Mouse (Mus musculus) stomach, embryonic 14.5 days (tissue): ENCODE measurements around the gene Slc48a1. TPM values are rescaled to one million over a fixed set of nuclear protein-coding genes. Genes with fewer than 3 reads are reported as not detected.

Experiments used
- ATAC-seq: fragments of 200-750 bp; cut with Nextera tagmentation; 2 replicates; pipeline ENCODE4 v1.8.0; 2017; ENCODE audit warnings: low read depth, moderate TSS enrichment; ENCODE audit not compliant: insufficient number of reproducible peaks, insufficient read depth, low FRiP score
- H3K27ac ChIP-seq: fragments of 300-500 bp; sonication (generic); 2 replicates; pipeline ENCODE4 v1.5.1; 2014; ENCODE audit warnings: mild to moderate bottlenecking, low read length, moderate library complexity, mixed read lengths
- H3K27me3 ChIP-seq: fragments of 300-500 bp; sonication (generic); 2 replicates; pipeline ENCODE4 v1.6.1; 2014; ENCODE audit warnings: low read length, control low read depth, mixed read lengths; ENCODE audit not compliant: control insufficient read depth, insufficient read depth
- H3K36me3 ChIP-seq: fragments of 300-500 bp; sonication (generic); 2 replicates; pipeline ENCODE4 v1.6.1; 2014; ENCODE audit warnings: mild to moderate bottlenecking, control low read depth, low read length, moderate library complexity, mixed read lengths; ENCODE audit not compliant: control insufficient read depth, insufficient read depth
- H3K4me1 ChIP-seq: fragments of 300-500 bp; sonication (generic); 2 replicates; pipeline ENCODE4 v1.6.1; 2014; ENCODE audit warnings: low read length, control low read depth, mixed read lengths; ENCODE audit not compliant: control insufficient read depth, insufficient read depth
- H3K4me2 ChIP-seq: fragments of 300-500 bp; sonication (generic); replicated peaks from 2 replicates; pipeline ENCODE4 v1.6.1; 2014; ENCODE audit warnings: low read depth, low read length, control low read depth
- H3K4me3 ChIP-seq: fragments of 300-500 bp; sonication (generic); 2 replicates; pipeline ENCODE4 v1.5.1; 2014; ENCODE audit warnings: low read depth, low read length, control low read depth
- H3K9ac ChIP-seq: fragments of 300-500 bp; sonication (generic); replicated peaks from 2 replicates; pipeline ENCODE4 v1.6.1; 2014; ENCODE audit warnings: low read depth, mild to moderate bottlenecking, control low read depth, low read length, moderate library complexity, mixed read lengths
- H3K9me3 ChIP-seq: fragments of 300-500 bp; sonication (generic); 2 replicates; pipeline ENCODE4 v1.6.1; 2016; ENCODE audit warnings: low read depth, low read length, control low read depth; ENCODE audit not compliant: control insufficient read depth
- WGBS: fragments of 180-500 bp; shearing (Covaris S2); extraction: QIAGEN DNeasy Blood & Tissue Kit; methylation state at CpG from one replicate; pipeline ENCODE4 v1.1.7; 2014; 5-methylcytosine and 5-hydroxymethylcytosine counted together
- polyA plus RNA-seq: library from polyadenylated mRNA; unstranded; fragments of >200 nt; fragmentation: Nextera tagmentation; extraction: Ambion mirVana; gene quantifications from 2 replicates; pipeline ENCODE4 v1.2.1, GENCODE M21; 2014

Slc48a1 gene
- polyA plus RNA-seq, 1 experiment from 2014 or later = 23.5 TPM

DNA sequence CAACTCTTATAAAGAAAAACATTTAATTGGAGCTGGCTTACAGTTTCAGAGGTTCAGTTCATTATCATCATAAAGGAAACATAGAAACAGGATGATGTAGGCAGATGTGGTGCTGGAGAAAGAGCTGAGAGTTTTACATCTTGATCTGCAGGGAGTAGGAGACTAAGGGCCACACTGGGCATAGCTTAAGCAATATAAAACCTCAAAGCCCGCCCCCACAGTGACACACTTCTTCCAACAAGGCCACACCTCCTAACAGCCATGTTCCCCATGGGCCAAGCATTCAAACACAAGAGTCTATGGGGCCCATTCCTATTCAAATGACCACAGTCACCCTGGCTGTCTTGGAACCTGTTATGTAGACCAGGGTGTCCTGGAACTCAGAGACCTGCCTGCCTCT, 1.3 kb downstream of the Slc48a1 start:
- H3K4me1 ChIP-seq = peaks cover 13% of the 10 kb centered on the region; the same call in 1 of the 2 replicates
- no peaks in the 10 kb centered on the region for H3K27me3 ChIP-seq
- H3K27ac ChIP-seq = no peak overlapping the region
- H3K9ac ChIP-seq = no peak overlapping the region
- no peak overlapping the region for H3K4me2 ChIP-seq
- 90% methylated on average over 1 of the region's 1 CpGs for WGBS
- no peak overlapping the region for H3K4me3 ChIP-seq
- no peaks in the 10 kb centered on the region for H3K9me3 ChIP-seq
- H3K36me3 ChIP-seq = no peaks in the 10 kb centered on the region
- ATAC-seq = no peak

DNA sequence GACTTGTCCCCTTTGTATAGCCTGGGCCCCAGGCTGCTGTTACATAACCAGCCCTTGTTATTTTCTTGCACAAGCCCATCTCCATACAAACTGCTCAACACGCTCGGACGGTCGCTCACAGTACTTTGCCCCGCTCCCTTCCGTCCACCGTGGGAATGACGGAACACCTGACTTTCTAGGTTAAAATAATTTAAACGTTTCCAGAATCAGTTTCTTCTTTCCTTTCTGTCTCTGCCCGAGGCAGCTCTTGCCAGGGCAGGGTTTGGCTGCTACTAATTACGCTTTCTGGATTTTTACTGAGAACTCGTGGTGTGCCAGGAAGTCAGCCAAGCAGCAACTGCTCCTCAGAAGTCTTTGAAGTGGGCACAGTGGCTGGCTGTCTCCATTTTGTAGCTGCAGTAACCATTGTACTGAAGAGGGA, 2.3 kb downstream of the Slc48a1 start:
- no peak for ATAC-seq
- H3K4me1 ChIP-seq = peaks cover 13% of the 10 kb centered on the region; the same call in 1 of the 2 replicates
- no peaks in the 10 kb centered on the region for H3K9me3 ChIP-seq
- no peaks in the 10 kb centered on the region for H3K27me3 ChIP-seq
- H3K4me3 ChIP-seq = no peak overlapping the region
- 80% methylated on average over 12 of the region's 12 CpGs for WGBS
- H3K36me3 ChIP-seq = no peaks in the 10 kb centered on the region
- H3K9ac ChIP-seq = no peak overlapping the region
- H3K4me2 ChIP-seq = no peak overlapping the region
- H3K27ac ChIP-seq = no peak overlapping the region

DNA sequence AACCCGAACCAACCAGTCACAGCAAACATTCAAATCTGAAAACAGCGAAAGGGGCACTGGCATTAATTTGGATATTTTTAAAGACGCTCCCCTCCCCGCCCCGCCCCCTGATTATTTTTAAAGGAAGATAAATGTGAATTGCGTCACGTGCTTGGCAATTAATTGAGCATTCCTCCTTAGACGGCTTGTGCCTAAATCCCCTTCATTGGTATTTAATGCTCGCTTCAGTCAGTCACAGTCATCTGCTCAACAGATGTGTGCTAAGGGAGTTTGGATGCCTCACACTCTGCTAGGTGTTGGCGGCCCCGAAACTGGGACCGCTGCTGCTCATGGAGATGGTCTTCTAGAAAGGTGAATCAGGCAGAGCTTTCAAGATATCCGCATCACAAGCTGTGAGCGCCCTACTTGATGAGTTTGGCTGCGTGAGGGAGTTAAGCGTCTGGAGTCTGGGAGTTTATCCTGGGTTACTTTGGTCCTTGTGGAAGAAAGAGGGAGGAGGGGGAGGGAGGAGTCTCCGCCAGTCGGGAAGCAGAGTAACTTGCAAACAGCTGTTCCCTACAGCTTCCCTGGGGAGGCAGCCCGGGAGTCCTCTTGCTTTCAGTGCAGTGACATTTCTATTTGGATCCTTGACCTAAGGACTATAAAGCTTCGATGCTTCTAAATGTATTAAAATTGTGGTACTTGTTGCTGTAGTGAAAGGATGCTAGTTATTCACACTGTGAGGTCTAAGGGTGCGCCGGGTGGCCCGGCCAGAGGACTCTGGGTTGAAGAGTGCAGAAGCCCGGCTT, 3.8 kb downstream of the Slc48a1 start:
- Histone ChIP-seq H3K4me2 (peak overlapping the region; percentile 33), H3K36me3 (no peaks in the 10 kb centered on the region), H3K4me1 (peaks cover 9% of the 10 kb centered on the region; the same call in 1 of the 2 replicates), H3K9ac (no peak overlapping the region), H3K27ac (peak overlapping the region; percentile 71), H3K9me3 (no peaks in the 10 kb centered on the region), H3K27me3 (no peaks in the 10 kb centered on the region), H3K4me3 (no peak overlapping the region)
- WGBS = 7% methylated on average over 24 of the region's 24 CpGs
- peak; percentile 5; the same call in 1 of the 2 replicates for ATAC-seq

DNA sequence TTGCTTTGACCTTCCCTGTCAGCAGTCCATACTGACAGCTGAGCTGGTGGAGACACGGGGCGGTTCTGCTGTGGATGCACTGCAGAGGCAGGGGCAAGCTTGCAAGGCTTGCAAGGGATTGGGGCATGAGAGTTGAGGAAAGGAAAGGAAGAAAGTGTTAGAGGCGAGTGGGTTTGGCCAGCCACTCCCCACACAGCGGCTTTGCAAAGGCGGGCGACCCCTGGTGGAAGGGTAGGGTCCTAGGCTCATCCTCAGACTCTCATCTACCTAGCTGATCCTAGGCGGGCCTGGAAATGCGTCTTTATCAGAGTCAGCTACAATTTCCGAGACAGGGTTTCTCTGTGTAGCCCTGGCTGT, 4.4 kb downstream of the Slc48a1 start:
- Histone ChIP-seq H3K4me3 (no peak overlapping the region), H3K9ac (no peak overlapping the region), H3K9me3 (no peaks in the 10 kb centered on the region), H3K4me2 (peak overlapping the region; percentile 33), H3K27ac (peak overlapping the region; percentile 71), H3K36me3 (no peaks in the 10 kb centered on the region), H3K4me1 (peaks cover 9% of the 10 kb centered on the region; the same call in 1 of the 2 replicates), H3K27me3 (no peaks in the 10 kb centered on the region)
- 8% methylated on average over 9 of the region's 9 CpGs for WGBS
- peak; percentile 17; the same call in 1 of the 2 replicates for ATAC-seq

DNA sequence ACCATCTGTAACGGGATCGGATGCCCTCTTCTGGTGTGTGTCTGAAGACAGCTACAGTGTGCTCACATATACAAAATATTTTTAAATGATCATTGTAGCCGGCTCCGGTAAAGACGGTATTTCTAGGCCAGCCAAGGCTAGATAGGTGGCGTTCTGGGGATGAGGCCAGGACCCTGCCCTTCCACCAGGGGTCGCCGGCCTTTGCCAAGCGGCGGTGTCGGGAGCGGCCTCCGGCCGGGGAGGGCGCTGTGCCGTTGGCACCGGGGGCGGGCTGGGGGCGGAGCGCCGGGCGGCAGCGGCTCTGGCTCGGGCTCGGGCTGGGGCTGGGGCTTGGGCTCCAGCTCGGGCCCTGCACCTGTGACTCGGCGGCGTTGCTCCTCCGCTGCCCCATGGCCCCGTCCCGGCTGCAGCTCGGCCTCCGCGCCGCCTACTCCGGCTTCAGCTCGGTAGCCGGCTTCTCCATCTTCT, 5.8 kb downstream of the Slc48a1 start:
- Histone ChIP-seq H3K4me2 (peak overlapping the region; percentile 92), H3K4me3 (peak overlapping the region; percentile 56), H3K9me3 (no peaks in the 10 kb centered on the region), H3K36me3 (no peaks in the 10 kb centered on the region), H3K4me1 (peaks cover 18% of the 10 kb centered on the region; the same call in 1 of the 2 replicates), H3K27ac (0 out of 2 replicates have a peak overlapping the region, but pooled peaks have one; percentile 1), H3K27me3 (no peaks in the 10 kb centered on the region), H3K9ac (peak overlapping the region; percentile 65)
- 3% methylated on average over 34 of the region's 39 CpGs for WGBS
- peak; percentile 87 for ATAC-seq

DNA sequence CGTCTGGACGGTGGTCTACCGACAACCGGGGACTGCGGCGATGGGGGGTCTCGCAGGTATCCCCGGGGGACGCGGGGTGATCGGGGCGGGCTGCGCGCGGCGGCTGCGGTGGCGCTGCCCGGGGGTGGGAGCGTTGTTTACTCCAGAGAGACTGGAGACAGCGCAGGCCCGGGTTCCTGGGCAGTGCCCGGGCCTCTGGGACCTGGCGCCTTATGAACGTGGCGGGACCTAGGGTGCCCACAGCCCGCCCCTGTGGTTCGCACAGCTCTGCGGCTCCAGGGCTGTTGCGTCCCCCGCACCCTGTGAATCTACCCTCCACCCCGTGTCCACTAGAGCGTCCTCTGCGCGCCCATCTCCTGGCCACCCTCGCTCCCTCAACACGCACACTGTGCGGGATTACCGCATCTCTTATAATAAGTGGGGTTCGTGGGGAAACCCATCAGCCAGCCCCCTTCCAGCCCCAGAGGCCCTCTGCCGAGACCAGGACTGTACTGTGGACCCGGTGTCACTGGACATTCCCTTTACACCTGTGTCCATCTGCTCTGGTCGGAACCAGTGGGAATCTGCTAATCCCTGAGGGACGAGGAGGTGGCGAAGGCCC, 6.3 kb downstream of the Slc48a1 start:
- Histone ChIP-seq H3K27me3 (no peaks in the 10 kb centered on the region), H3K4me2 (peak overlapping the region; percentile 92), H3K9ac (peak overlapping the region; percentile 65), H3K9me3 (no peaks in the 10 kb centered on the region), H3K4me3 (peak overlapping the region; percentile 56), H3K4me1 (peaks cover 19% of the 10 kb centered on the region; the same call in 1 of the 2 replicates), H3K27ac (0 out of 2 replicates have a peak overlapping the region, but pooled peaks have one; percentile 1), H3K36me3 (no peaks in the 10 kb centered on the region)
- peak; percentile 57 for ATAC-seq
- WGBS = 4% methylated on average over 45 of the region's 45 CpGs

DNA sequence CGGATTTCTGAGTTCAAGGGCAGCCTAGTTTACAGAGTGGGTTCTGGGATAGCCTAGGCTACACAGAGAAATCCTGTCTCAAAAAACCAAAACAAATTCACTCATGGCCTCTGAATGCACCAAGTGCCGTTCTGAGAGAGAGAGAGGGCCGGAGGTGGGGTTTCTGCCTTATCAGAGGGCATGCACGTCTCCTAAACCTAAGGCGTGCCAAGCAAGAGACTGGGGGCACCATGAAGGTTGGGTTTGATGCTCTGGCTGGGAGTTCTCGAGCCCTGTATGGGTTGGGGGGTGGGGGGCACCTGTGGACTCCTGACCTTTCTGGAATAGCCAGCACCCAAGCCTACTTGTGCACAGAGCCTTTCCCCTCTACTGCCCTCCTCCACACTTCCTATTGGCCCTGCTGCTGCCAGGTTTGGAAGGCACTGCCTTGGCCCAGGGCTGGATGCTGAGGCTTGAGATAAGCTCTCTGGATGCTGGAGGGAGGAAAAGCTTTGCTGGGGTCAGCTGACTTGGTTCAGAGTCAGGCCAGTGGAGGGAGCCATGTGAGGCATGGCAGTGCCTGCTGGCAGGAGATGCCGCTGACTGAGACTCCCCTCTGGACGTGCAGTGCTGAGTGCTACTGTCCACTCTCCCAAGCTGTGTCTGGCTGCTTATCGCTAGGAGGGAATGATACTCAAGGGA, 7.6 kb downstream of the Slc48a1 start:
- Histone ChIP-seq H3K9ac (no peak overlapping the region), H3K36me3 (0 out of 2 replicates have a peak, but pooled peaks cover 3% of the 10 kb centered on the region), H3K4me3 (no peak overlapping the region), H3K4me2 (no peak overlapping the region), H3K27me3 (no peaks in the 10 kb centered on the region), H3K27ac (no peak overlapping the region), H3K4me1 (peaks cover 19% of the 10 kb centered on the region; the same call in 1 of the 2 replicates), H3K9me3 (no peaks in the 10 kb centered on the region)
- no peak for ATAC-seq
- 85% methylated on average over 9 of the region's 9 CpGs for WGBS
